Mouse (Mus musculus): ENCODE measurements around the gene Olfr172.

GRCm38 (mm10) chr16:58746715-58747114 is 16.3 kb downstream of the Olfr172 start:
- no peak for TF ChIP-seq CTCF (IDR thresholded peaks at IDR 0.05; ENCODE audit: low read depth)
- no peak for TF ChIP-seq EP300 (optimal IDR thresholded peaks at IDR 0.05)

All from stomach, postnatal 0 days (tissue).